Mouse (Mus musculus) stomach, embryonic 16.5 days (tissue): ENCODE results near the gene Ttc8. TPM values are rescaled to one million over a fixed set of nuclear protein-coding genes. Genes with fewer than 3 reads are reported as not detected.

Experiments
- ATAC-seq: fragments of 200-750 bp; cut with Nextera tagmentation; 2 replicates; pipeline ENCODE4 v1.8.0; 2017; ENCODE audit warnings: moderate number of reproducible peaks, moderate TSS enrichment; ENCODE audit not compliant: insufficient read depth, low FRiP score
- H3K27ac ChIP-seq: fragments of 300-500 bp; sonication (generic); 2 replicates; pipeline ENCODE4 v1.5.1; 2014; ENCODE audit warnings: low read length
- H3K27me3 ChIP-seq: fragments of 300-500 bp; sonication (generic); 2 replicates; pipeline ENCODE4 v1.6.1; 2014; ENCODE audit warnings: low read length, control low read depth, mixed read lengths; ENCODE audit not compliant: control insufficient read depth, insufficient read depth
- H3K36me3 ChIP-seq: fragments of 300-500 bp; sonication (generic); 2 replicates; pipeline ENCODE4 v1.6.1; 2014; ENCODE audit warnings: low read length; ENCODE audit not compliant: control insufficient read depth, insufficient read depth
- H3K4me1 ChIP-seq: fragments of 300-500 bp; sonication (generic); 2 replicates; pipeline ENCODE4 v1.6.1; 2014; ENCODE audit warnings: low read length, control low read depth, mixed read lengths; ENCODE audit not compliant: control insufficient read depth, insufficient read depth
- H3K4me2 ChIP-seq: fragments of 300-500 bp; sonication (generic); 2 replicates; pipeline ENCODE4 v1.6.1; 2014; ENCODE audit warnings: low read depth, low read length, mixed read lengths
- H3K4me3 ChIP-seq: fragments of 300-500 bp; sonication (generic); replicated peaks from 2 replicates; pipeline ENCODE4 v1.5.1; 2014; ENCODE audit warnings: mild to moderate bottlenecking, low read length
- H3K9ac ChIP-seq: fragments of 300-500 bp; sonication (generic); 2 replicates; pipeline ENCODE4 v1.6.1; 2014; ENCODE audit warnings: low read length
- H3K9me3 ChIP-seq: fragments of 300-500 bp; sonication (generic); replicated peaks from 2 replicates; pipeline ENCODE4 v1.6.1; 2016; ENCODE audit warnings: low read length, control low read depth; ENCODE audit not compliant: control insufficient read depth
- WGBS: fragments of 180-500 bp; shearing (Covaris S2); extraction: QIAGEN DNeasy Blood & Tissue Kit; methylation state at CpG from one replicate; pipeline ENCODE4 v1.1.7; 2014; 5-methylcytosine and 5-hydroxymethylcytosine counted together
- polyA plus RNA-seq: library from polyadenylated mRNA; unstranded; fragments of >200 nt; fragmentation: Nextera tagmentation; extraction: Ambion mirVana; gene quantifications from 2 replicates; pipeline ENCODE4 v1.2.1, GENCODE M21; 2015

The Ttc8 gene
- polyA plus RNA-seq, 1 experiment from 2014 or later: 22.8 TPM

- ATAC-seq: no peak
- H3K4me2 ChIP-seq: no peak overlapping the region
- no peaks in the 10 kb centered on the region for H3K4me1 ChIP-seq
- no peaks in the 10 kb centered on the region for H3K9me3 ChIP-seq
- H3K36me3 ChIP-seq: no peaks in the 10 kb centered on the region
- 72% methylated on average over 1 of the region's 1 CpGs for WGBS
- H3K27ac ChIP-seq: no peak overlapping the region
- H3K4me3 ChIP-seq: no peak overlapping the region
- no peak overlapping the region for H3K9ac ChIP-seq
- no peaks in the 10 kb centered on the region for H3K27me3 ChIP-seq
These were observed 109.6 kb downstream of the Ttc8 start for GRCm38 (mm10) chr12:99030022-99030421.

Other genes with a start within 250 kb of the Ttc8 start
- gene Ptpn21, start 183.2 kb upstream of the Ttc8 start, polyA plus RNA-seq: 7.6 and 9.0 TPM in 2 replicates
- 89.8 and 97.5 TPM in 2 replicates for gene Zc3h14, start 173.6 kb upstream of the Ttc8 start, polyA plus RNA-seq
- gene Eml5, start 19.1 kb upstream of the Ttc8 start, polyA plus RNA-seq: 9.4 and 11.3 TPM in 2 replicates